Mouse (Mus musculus) CD8-positive naive resting alpha-beta T cell, adult 57 days (primary cell): ENCODE data around the gene Taf5. TPM values are rescaled to one million over a fixed set of nuclear protein-coding genes. Genes with fewer than 3 reads are reported as not detected.

ENCODE experiments used
- total RNA-seq: library from RNA; stranded (reverse); gene quantifications from one replicate; pipeline ENCODE4 v1.2.4, GENCODE M21; 2023

Taf5 gene
- total RNA-seq = 9.3 TPM

DNA sequence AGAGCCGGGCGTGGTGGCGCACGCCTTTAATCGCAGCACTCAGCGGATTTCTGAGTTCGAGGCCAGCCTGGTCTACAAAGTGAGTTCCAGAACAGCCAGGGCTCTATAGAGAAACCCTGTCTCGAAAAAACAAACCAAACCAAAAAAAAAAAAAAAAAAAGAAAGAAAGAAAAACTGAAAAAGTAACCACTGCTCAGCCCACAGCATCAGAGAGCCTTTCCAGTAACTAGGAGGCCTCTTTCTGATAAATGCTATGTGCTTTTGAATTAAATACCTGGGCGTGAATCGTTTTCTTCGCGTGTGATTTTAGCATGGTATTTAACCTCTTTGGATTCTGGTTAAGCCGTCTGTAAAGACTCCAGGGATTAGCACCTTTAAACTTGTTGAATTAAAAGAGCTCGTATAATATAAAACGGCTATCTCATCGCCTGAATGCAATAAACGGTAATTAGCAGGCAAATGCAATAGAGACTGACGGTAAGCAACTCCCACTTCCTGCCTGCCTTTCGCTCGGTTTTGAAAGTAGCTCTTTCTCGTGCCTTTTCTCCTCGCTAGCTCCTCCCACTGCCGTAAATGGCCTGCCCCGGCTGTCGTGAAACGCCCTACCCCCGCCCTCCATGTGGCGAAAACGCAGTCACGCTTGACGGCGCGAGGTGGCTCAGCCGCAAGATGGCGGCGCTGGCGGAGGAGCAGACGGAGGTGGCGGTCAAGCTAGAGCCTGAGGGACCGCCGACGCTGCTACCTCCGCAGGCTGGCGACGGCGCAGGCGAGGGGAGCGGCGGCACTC, at the start of gene Taf5:
Gene Taf5 (plus strand): TSS at position 651 of the 787 bp plus-strand sequence.

DNA sequence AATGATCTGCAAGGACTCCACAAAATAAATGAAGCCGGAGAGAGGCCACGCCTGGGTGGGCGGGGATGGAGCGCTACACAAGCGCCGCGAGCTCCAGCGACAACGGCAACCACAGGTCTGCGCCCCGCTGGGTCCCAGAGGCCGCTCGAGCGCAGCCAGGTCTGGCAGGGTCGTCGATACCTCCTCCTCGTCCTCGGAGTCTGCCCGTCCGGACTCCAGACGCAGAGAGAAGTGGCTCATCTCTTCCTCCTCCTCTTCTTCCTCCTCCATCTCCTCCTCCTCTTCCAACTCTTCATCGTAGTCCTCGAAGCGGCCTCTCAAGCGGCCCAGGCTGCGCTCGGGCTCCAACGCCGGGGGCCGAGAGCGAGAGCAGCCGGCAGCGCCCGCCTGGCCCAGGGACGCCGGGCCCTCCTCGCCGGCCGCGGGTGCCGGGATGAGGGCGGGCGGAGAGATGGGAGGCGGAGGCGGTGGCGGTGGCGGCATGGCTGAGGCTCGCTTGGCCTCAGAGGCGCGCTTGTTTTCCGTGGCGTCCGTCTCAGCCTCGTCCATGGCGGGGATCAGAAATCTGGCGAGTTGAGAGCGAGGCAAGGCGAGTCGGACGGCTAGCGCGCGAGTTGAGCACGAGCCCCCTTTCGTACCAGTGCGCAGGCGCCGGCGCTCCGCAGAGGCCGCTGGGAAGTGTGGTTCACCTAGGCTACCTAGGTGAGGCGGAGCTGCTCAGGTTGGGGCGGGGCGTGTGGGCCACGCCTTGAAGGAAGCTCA, 17.1 kb upstream of the Taf5 start, which contains the start of gene Pcgf6:
Gene Pcgf6 (minus strand): TSS at position 636 of the 762 bp plus-strand sequence.

DNA sequence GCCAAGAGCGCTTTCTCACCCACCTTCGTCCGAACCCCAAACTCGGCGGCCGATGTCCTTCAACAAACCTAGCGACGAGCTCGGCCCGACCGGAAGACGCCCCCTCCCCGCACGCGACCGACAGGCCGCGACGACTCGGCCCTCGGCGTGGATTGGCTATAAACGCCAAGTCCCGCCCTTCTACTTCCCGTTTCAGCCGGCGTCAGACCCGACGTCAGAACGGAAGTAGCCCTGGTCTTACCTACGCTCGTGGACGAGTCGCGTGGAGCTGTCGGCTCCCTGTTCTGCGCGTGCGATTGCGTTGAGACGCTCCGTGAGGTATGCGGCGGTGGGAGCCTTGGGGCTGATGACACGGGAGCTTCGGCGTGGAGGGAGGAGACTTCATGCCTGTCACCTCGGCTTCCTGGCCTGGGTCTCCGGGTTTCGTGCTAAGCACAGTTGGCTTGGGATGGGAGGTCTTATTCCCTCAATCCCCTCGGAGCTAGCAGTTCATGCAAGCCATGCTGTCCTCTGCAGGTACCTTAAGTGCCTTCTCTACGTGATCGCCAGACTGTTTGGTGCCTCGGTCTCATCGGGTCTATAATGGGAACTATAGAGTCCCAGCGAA, 23.1 kb downstream of the Taf5 start, which contains the start of the genes Usmg5 and Pdcd11:
Gene Usmg5 (minus strand): TSS at position 98 of the 607 bp plus-strand sequence.
Gene Pdcd11 (plus strand): TSS at position 219 of the 607 bp plus-strand sequence.

Other genes with a start within 250 kb of the Taf5 start
- gene Ina, start 53.0 kb upstream of the Taf5 start, total RNA-seq = not detected
- 52.9 TPM for gene Nt5c2, start 52.6 kb upstream of the Taf5 start, total RNA-seq
- gene Pcgf6, start 16.8 kb upstream of the Taf5 start, total RNA-seq = 22.4 TPM
- 136 TPM for gene Usmg5, start 22.9 kb downstream of the Taf5 start, total RNA-seq
- 45.4 TPM for gene Pdcd11, start 23.0 kb downstream of the Taf5 start, total RNA-seq
- gene Calhm2, start 70.5 kb downstream of the Taf5 start, total RNA-seq = 7.7 TPM
- not detected for gene Calhm1, start 76.5 kb downstream of the Taf5 start, total RNA-seq
- gene Calhm3, start 90.0 kb downstream of the Taf5 start, total RNA-seq = not detected
- gene Neurl1a, start 111.1 kb downstream of the Taf5 start, total RNA-seq = not detected